Mouse (Mus musculus): ENCODE results near the gene Sike1. TPM values are rescaled to one million over a fixed set of nuclear protein-coding genes. Genes with fewer than 3 reads are reported as not detected.

Gene Sike1
- total RNA-seq (2023) = 10 to 100 TPM; 56.2 to 63.7 TPM

DNA sequence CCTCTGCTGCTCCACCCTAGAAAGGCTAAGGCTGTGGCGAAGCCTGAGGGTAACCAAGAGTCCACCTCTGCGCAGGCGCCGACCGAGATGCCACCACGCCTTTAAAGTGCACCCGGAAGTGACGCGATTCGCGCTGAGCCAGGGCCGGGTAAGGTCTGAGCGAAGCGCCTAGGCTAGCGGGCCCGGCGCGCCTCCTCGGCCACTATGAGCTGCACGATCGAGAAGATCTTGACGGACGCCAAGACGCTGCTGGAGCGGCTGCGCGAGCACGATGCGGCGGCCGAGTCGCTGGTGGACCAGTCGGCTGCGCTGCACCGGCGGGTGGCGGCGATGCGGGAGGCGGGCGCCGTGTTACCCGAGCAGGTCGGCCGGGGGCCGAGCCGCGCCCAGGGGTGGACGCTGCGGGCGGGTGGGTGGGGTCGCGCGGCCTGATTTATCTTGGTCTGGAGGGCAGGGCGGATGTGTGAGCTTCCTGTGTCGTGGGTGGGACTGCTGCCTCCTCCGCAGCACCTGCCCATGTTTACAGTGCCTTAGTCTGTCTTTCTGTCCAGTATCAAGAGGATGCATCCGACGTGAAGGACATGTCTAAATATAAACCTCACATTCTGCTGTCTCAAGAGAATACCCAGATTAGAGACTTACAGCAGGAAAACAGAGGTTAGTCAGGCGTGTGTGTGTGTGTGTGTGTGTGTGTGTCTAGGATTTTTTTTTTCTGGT, at the start of gene Sike1:
Sike1 (plus strand) TSS at position 104 of the 717 bp plus-strand sequence.

DNA sequence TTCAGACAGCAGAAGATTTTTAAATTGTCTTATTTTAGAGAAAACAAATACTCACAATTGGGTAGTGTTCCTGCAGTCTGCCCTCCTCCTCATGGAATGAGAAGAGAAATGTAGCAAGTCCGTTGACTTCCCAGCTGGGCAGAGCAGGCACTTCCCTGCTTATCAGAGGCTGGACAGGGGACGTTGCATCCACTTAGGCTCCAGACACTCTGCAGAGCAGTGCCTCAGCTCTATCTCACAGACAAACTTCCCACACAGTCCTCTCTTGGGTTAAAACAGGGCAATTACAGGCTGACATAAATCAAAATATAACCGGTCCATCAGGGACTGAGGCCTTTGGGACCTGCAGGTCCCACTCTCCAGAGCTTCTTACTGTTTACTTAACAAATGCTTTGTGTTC, 31.5 kb upstream of the Sike1 start, which contains the start of gene Nr1h5:
Nr1h5 (minus strand) TSS at position 101 of the 400 bp plus-strand sequence.

DNA sequence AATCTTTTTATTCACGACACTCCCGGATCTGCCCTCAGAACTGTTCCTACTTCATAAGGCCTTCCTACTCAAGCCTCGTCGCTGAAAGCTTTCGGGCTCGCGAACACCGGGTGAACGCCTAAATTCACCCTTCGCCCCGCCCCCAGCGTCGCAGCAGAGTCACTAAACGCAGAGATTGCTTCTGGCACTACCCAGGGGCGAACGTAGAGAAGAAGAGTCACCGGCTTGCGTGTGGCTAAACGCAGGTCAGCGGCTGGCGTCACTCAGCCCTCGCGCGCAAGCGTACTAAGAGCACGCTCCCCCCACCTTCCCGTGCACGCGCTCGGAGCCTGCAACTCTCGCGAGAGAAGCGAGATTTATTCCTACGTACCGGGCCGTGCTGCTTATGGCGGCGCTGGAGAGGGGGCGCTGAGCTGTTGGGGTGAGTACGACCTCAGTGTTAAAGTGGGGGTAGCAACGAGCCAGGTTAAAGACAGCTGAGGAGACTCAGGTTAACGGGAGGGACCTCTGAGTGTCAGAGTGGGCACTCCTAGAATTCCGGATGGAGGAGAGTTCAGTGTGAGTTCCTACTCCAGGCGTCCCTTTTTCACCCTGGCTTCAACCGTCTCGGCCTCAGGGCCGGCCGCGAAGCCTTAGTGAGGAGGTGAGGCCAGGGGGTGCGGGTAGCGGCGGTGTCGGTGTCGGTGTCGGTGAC, 24.9 kb downstream of the Sike1 start, which contains the start of gene Csde1:
Csde1 (plus strand) TSS at position 178 of the 694 bp plus-strand sequence.

Other genes with a start within 250 kb of the Sike1 start
- not detected for gene Tshb, start 213.0 kb upstream of the Sike1 start, total RNA-seq (2023)
- gene Sycp1, start 59.6 kb upstream of the Sike1 start, total RNA-seq (2023) = not detected
- gene Nr1h5, start 31.6 kb upstream of the Sike1 start, total RNA-seq (2023) = not detected
- 100 to 1,000 TPM; 247 to 277 TPM for gene Csde1, start 24.7 kb downstream of the Sike1 start, total RNA-seq (2023)
- gene Nras, start 62.6 kb downstream of the Sike1 start, total RNA-seq (2023) = 10 to 100 TPM; 83.3 to 87.5 TPM
- gene Ampd1, start 78.3 kb downstream of the Sike1 start, total RNA-seq (2023) = not detected
- gene Dennd2c, start 106.9 kb downstream of the Sike1 start, total RNA-seq (2023) = 1 to 10 TPM; 1.4 to 2.4 TPM
- 10 to 100 TPM; 35.9 to 39.1 TPM for gene Bcas2, start 175.9 kb downstream of the Sike1 start, total RNA-seq (2023)